Mouse (Mus musculus) heart, adult 2 months (tissue): Measurements from ENCODE around the gene Igf1. TPM values are rescaled to one million over a fixed set of nuclear protein-coding genes. Genes with fewer than 3 reads are reported as not detected.

Source experiments
- DNase-seq, 2 experiments: peaks; one replicate each; pipeline ENCODE4 v3.0.0; 2021
- H3K27ac ChIP-seq: fragments of 200-600 bp; 2 replicates; pipeline ENCODE4 v1.8.1; 2022
- H3K27me3 ChIP-seq: fragments of 200-500 bp; 2 replicates; pipeline ENCODE4 v1.6.1; 2012; ENCODE audit warnings: mild to moderate bottlenecking, low read length, inconsistent platforms, mixed read lengths; ENCODE audit not compliant: control insufficient read depth, insufficient read depth
- H3K36me3 ChIP-seq: fragments of 200-500 bp; 2 replicates; pipeline ENCODE4 v1.6.1; 2012; ENCODE audit warnings: low read length, inconsistent platforms; ENCODE audit not compliant: control insufficient read depth, insufficient read depth
- H3K4me1 ChIP-seq: fragments of 200-500 bp; 2 replicates; pipeline ENCODE4 v1.6.1; 2011; ENCODE audit warnings: low read length; ENCODE audit not compliant: control insufficient read depth, insufficient read depth
- H3K4me3 ChIP-seq: fragments of 200-600 bp; 2 replicates; pipeline ENCODE4 v1.8.1; 2022
- H3K79me2 ChIP-seq: fragments of 200-500 bp; replicated peaks from 2 replicates; pipeline ENCODE4 v1.6.1; 2012; ENCODE audit warnings: mild to moderate bottlenecking, inconsistent platforms, low read length, moderate library complexity, mixed read lengths; ENCODE audit not compliant: control insufficient read depth, insufficient read depth
- H3K9ac ChIP-seq: fragments of 200-500 bp; 2 replicates; pipeline ENCODE4 v1.6.1; 2012; ENCODE audit warnings: low read depth, mild to moderate bottlenecking, control low read depth, inconsistent platforms, low read length, mixed read lengths
- CTCF ChIP-seq: fragments of 200-600 bp; IDR thresholded peaks from 2 replicates; pipeline ENCODE4 v1.8.1; 2022; ENCODE audit warnings: antibody characterized with exemption, mild to moderate bottlenecking, moderate library complexity
- EP300 ChIP-seq: fragments of 200-500 bp; IDR thresholded peaks from 2 replicates; pipeline ENCODE4 v1.6.1; 2011; ENCODE audit warnings: low read depth, low read length, control low read depth; ENCODE audit not compliant: insufficient read depth
- POLR2A ChIP-seq: fragments of 200-500 bp; IDR thresholded peaks from 2 replicates; pipeline ENCODE4 v1.6.1; 2011; ENCODE audit warnings: mild to moderate bottlenecking, low read depth, low read length, control low read depth; ENCODE audit not compliant: insufficient read depth
- WGBS: fragments of 180-500 bp; shearing (Covaris S2); methylation state at CpG from one replicate; pipeline ENCODE4 v1.1.7; 2018; 5-methylcytosine and 5-hydroxymethylcytosine counted together
- intact Hi-C: fragments of 180-260 bp; cut with DNase I; formaldehyde crosslinking; loops from one replicate; pipeline ENCODE4 v1.15.1; 2025
- polyA plus RNA-seq: library from polyadenylated mRNA; depleted of rRNA; stranded (reverse); fragments of >200 nt; gene quantifications from 2 replicates; pipeline ENCODE4 v1.2.3, GENCODE M21; 2012
- total RNA-seq, 2 experiments: library from RNA; stranded (reverse); gene quantifications; 2 replicates each; pipeline ENCODE4 v1.2.3; 2021

The Igf1 gene
- total and polyA plus RNA-seq, 3 experiments, result 11.7 to 16.9 (median 15.7) TPM

- Histone ChIP-seq H3K4me3 (no peak overlapping the region), H3K27ac (no peak overlapping the region), H3K27me3 (no peaks in the 10 kb centered on the region), H3K79me2 (no peaks in the 10 kb centered on the region), H3K36me3 (no peaks in the 10 kb centered on the region), H3K9ac (no peak overlapping the region), H3K4me1 (peaks cover 1% of the 10 kb centered on the region; the same call in 1 of the 2 replicates)
- intact Hi-C loops, result no loop called here
- WGBS, result 60% methylated on average over 10 of the region's 10 CpGs
- DNase-seq, result no peak
- no peak for TF ChIP-seq EP300
- TF ChIP-seq CTCF, result no peak
- TF ChIP-seq POLR2A, result no peak
Observed at GRCm38 (mm10) chr10:87821906-87822305, 36.2 kb upstream of the Igf1 start.

GRCm38 (mm10) chr10:87830012-87830411 is 28.1 kb upstream of the Igf1 start:
- 81% methylated on average over 2 of the region's 2 CpGs for WGBS

GRCm38 (mm10) chr10:87830639-87831038 is 27.4 kb upstream of the Igf1 start:
- H3K79me2 ChIP-seq, result no peaks in the 10 kb centered on the region
- H3K4me3 ChIP-seq, result no peak overlapping the region
- WGBS, result 81% methylated on average over 2 of the region's 2 CpGs
- intact Hi-C loops, result no loop called here
- H3K36me3 ChIP-seq, result no peaks in the 10 kb centered on the region
- no peak overlapping the region for H3K9ac ChIP-seq
- DNase-seq, result no peak
- H3K4me1 ChIP-seq, result no peaks in the 10 kb centered on the region
- H3K27me3 ChIP-seq, result no peaks in the 10 kb centered on the region
- TF ChIP-seq EP300 (no peak), POLR2A (no peak), CTCF (no peak)
- no peak overlapping the region for H3K27ac ChIP-seq

More at GRCm38 (mm10) chr10:87830012-87830411, 28.1 kb upstream of the Igf1 start:
- no peak overlapping the region for H3K27ac ChIP-seq
- intact Hi-C loops, result no loop called here
- no peak overlapping the region for H3K9ac ChIP-seq
- H3K4me1 ChIP-seq, result no peaks in the 10 kb centered on the region
- H3K4me3 ChIP-seq, result no peak overlapping the region
- TF ChIP-seq EP300, result no peak
- no peak for TF ChIP-seq POLR2A
- TF ChIP-seq CTCF, result no peak
- no peaks in the 10 kb centered on the region for H3K27me3 ChIP-seq
- no peaks in the 10 kb centered on the region for H3K79me2 ChIP-seq
- DNase-seq, result no peak
- no peaks in the 10 kb centered on the region for H3K36me3 ChIP-seq

GRCm38 (mm10) chr10:87832101-87832500 is 26.0 kb upstream of the Igf1 start:
- no peak overlapping the region for H3K27ac ChIP-seq
- intact Hi-C loops, result no loop called here
- 72% methylated on average over 1 of the region's 1 CpGs for WGBS
- no peak overlapping the region for H3K4me3 ChIP-seq
- no peak for TF ChIP-seq POLR2A
- no peak for TF ChIP-seq CTCF
- no peak for TF ChIP-seq EP300
- H3K27me3 ChIP-seq, result no peaks in the 10 kb centered on the region
- H3K79me2 ChIP-seq, result no peaks in the 10 kb centered on the region
- DNase-seq, result no peak
- no peak overlapping the region for H3K9ac ChIP-seq
- H3K36me3 ChIP-seq, result no peaks in the 10 kb centered on the region
- no peaks in the 10 kb centered on the region for H3K4me1 ChIP-seq

- H3K4me1 ChIP-seq, result no peaks in the 10 kb centered on the region
- H3K27ac ChIP-seq, result no peak overlapping the region
- intact Hi-C loops, result no loop called here
Observed at GRCm38 (mm10) chr10:87839454-87839853, 18.6 kb upstream of the Igf1 start.

GRCm38 (mm10) chr10:87842501-87842900 is 15.6 kb upstream of the Igf1 start:
- DNase-seq, result no peak
- Histone ChIP-seq H3K36me3 (no peaks in the 10 kb centered on the region), H3K9ac (no peak overlapping the region), H3K27me3 (no peaks in the 10 kb centered on the region), H3K27ac (no peak overlapping the region), H3K4me1 (no peaks in the 10 kb centered on the region), H3K79me2 (no peaks in the 10 kb centered on the region), H3K4me3 (no peak overlapping the region)
- intact Hi-C loops, result no loop called here
- 57% methylated on average over 4 of the region's 4 CpGs for WGBS
- TF ChIP-seq CTCF (no peak), POLR2A (no peak), EP300 (no peak)

More at GRCm38 (mm10) chr10:87839454-87839853, 18.6 kb upstream of the Igf1 start:
- no peak overlapping the region for H3K4me3 ChIP-seq
- no peak overlapping the region for H3K9ac ChIP-seq
- no peak for TF ChIP-seq CTCF
- TF ChIP-seq EP300, result no peak
- TF ChIP-seq POLR2A, result no peak
- WGBS, result 82% methylated on average over 1 of the region's 1 CpGs
- DNase-seq, result no peak
- H3K36me3 ChIP-seq, result no peaks in the 10 kb centered on the region
- no peaks in the 10 kb centered on the region for H3K79me2 ChIP-seq
- H3K27me3 ChIP-seq, result no peaks in the 10 kb centered on the region
